Mouse (Mus musculus): ENCODE measurements around the gene Rbfox1.

- TF ChIP-seq CTCF (IDR thresholded peaks at IDR 0.05; ENCODE audit: control insufficient read depth, insufficient read depth, low read length) (no peak), POLR2A (IDR thresholded peaks at IDR 0.05; ENCODE audit: borderline replicate concordance, control insufficient read depth, low read depth, low read length) (no peak)
Measured at GRCm38 (mm10) chr16:6284317-6284716, 399.2 kb downstream of the Rbfox1 start.

All from bone marrow, adult 2 months (tissue).